Mouse (Mus musculus) heart, postnatal 14 days (tissue): ENCODE measurements at regions not wholly inside any gene's neighbourhood (a gene's known extent, or its start where the extent isn't known, plus 50 kb on each side); places are given as distances from the start of the nearest gene placed in this dataset.
A peak's percentile ranks its signal among the peaks of the same experiment; 100 is the strongest.

Experiments
- DNase-seq, 2 experiments: peaks; one replicate each; pipeline ENCODE4 v3.0.0; 2021 to 2022
- intact Hi-C: fragments of 180-260 bp; cut with DNase I; formaldehyde crosslinking; loops from one replicate; pipeline ENCODE4 v1.15.1; 2025

DNA sequence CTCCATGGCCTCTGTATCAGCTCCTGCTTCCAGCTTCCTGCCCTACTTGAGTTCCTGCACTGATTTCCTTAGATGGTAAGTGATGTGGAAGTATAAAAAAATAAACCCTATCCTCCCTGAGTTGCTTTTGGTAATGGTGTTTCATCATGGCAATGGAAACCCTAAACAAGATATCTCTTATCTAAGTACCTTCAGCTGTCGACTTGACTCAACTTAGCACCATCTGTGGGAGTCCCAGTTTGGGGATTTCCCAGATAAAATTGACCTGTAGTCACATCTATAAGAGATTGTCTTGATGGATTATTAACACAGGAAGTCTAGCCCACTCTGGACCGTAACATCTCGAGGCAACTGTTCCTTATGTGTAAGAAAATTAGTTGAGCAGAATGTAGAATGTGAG, 570.2 kb upstream of the Gm10306 start:
- no peak for DNase-seq
- intact Hi-C loops, result no loop called here

DNA sequence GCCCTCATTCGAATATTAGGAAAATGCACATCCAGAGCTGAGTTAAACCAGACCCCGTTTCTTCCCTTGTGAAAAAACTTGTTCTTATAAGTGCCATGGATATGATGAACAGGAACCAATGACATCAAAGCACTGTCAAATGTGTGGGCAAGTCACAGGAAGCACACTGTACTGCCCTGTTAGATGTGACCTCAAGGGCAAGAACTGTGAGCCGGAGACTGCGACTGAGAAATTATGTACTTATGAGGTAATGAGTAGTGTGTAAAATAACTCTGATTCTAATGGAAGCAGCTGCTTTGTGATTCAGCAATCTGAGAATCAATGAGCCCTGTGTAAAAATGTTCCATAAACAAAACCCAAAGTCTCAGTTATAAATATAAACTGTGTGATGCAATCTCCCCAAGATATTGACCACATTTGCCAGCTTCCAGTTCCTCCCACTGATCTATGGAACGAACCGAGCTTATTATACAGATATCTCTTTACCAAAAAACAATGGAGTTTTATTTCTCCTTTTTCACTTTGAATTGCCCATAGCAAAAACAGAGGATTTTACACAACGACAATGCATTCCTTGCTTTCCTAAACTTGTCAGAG, 566.0 kb upstream of the Gm10306 start:
- intact Hi-C loops, result no loop called here
- no peak for DNase-seq

DNA sequence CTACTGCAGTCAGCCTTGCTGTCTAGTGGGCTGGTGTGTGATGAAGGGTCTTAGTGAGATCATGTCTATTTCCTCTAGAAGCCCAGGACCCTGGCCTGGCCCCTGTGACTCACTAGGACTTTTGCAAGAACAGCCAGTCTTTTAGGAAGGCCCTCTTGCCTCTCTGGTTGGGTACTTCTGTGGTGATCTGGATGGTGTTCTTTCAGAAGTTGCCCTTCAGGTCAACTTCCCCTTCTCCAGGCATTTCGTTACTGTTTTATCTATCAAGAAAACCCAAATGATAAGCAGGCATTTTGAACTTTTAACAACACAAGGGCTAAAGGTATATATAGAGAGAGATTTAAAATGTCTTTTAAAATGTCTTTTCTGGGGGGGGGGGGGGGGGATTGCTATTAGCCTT, 550.5 kb upstream of the Gm10306 start:
- no peak for DNase-seq
- intact Hi-C loops, result no loop called here

DNA sequence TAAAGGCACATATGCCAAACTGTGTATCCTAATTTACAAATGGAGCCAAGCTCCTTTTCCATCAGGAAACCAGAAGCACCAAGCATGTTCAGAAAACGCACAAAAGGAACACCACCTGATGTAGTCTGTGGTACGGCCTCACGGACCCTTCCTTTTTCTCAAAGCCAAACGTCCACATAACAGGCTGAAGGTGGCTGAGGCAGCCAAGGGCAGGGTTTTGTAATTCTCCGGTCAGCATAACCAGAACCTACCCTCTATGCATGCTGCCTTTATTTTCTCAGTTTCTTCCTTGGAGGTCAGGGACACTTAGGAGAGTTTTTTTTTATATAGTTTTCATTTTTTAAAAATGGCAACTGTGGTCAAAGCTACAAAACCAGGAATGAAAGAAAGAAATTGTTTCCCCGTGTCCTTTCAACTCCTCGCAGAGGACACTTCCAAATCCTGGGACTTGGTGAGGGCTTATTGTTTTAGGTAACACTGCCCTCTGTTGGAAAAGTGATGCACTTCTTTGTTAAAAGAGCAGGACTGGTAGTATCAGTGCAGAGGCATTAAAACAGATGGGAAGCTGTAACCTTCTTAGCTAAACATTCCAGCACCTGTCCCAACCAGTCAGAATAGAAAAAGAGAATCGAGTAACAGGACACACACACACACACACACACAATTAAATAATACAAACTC, 549.1 kb upstream of the Gm10306 start:
- DNase-seq, result peak in 1 of 2 experiments; percentile 15
- intact Hi-C loops, result no loop called here

DNA sequence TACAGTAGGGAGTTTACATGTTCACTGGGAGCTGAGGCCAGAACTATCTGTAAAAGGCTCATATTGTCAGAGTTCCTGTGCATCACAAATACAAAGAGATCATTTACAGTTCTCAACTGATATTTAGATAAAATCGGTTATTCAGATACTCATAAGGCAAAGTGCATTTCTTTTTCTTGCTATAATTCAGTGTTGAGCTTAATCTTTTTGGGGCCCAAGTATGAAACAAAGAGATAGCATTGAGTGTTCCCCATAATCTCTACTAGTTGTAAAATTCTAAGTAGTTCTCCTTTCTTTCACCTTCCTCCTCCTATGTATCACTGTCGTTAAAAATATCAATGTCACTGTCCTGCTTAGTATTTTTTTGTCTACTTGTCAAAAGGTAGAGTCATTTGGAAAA, 540.6 kb upstream of the Gm10306 start:
- DNase-seq, result no peak
- intact Hi-C loops, result no loop called here

DNA sequence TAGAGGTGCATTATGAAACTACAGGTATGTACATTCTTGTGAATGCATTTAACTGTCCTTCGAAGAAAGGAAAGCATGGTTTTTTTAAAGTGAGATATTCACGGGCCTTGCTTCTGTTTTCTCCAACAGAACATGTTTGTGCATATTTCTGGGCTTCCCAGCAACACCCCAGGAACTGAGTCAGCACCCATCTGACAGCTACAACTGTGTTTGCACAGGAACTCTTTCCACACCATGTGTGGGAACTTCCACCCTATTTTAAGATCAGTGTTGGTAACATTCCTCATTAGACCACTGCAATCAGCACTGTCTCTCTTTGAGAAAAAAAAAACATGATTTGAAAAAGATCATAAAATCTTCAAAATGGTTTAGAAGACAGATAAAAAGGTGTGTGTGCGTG, 538.6 kb upstream of the Gm10306 start:
- intact Hi-C loops, result no loop called here
- no peak for DNase-seq

DNA sequence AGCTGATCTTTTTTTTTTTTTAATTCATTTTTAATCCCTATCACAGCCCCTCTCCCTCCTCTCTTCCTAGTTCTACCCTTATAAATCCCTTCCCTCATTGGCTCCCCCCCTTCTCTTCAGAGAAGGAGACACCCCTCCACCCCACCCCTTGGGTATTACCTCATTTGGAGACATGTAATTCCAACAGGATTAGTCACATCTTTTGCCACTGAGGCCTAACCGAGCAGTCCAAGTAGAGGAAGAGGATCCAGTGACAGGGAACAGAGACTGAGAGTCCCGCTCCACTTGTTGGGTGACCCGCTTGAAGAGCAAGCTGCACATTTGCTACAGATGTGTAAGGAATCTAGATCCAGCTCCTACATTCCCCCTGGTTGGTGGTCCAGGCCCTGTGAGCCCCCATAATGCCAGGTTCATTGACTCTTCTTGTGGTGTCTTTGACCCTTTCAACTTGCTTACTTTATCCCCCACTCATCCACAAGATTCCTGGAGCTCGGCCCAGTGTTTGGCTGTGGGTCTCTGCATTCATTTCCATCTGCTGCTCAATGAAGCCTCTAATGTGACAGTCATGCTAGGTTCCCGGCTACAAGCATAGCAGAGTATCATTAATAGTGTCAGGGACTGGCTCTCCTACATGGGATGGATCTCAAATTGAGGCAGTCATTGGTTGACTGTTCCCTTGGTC, 506.6 kb upstream of the Gm10306 start:
- DNase-seq, result peak in 1 of 2 experiments; percentile 5
- intact Hi-C loops, result no loop called here

DNA sequence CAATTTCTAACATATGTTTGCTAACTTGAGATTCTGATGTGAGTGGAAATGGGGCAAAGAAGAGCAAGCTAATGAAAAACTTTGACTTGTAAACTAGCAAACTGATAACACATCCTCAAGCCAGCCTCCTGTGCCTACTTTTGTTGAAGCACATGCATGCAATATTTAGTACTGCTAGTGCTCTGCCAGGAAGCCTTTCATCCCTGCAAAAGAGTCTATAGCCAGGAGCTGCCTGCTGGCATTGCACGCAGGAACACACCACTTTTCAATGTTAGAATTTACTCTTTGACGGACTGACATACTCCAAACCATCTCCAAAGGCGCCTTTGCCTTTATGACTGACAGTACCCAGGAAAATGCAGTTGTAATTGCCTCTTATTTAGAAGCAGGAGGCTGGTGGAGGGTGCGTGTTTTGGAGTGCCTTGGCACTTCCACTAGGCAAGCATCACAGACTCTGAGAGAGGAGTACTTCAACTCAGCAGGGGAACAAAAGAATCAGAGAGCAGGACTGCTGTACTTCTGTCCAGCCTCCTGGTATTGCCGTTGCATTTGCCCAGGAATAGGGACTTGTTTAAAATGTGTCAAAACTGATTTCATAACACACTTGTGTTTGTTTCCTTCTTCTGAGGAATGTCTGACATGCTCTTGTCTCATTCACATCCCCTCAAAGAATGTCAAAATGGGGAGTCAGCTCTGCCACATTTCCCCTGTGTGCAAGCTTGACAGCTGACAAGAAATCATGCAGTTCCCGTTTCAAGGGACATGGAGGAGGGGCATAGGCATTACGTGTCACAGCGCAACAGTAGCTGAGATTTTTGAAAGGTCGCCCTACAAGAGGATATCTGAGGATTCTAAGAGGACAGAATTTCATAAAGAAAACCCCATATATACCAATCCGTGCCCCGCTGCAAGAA, 503.8 kb upstream of the Gm10306 start:
- intact Hi-C loops, result no loop called here
- DNase-seq, result no peak

DNA sequence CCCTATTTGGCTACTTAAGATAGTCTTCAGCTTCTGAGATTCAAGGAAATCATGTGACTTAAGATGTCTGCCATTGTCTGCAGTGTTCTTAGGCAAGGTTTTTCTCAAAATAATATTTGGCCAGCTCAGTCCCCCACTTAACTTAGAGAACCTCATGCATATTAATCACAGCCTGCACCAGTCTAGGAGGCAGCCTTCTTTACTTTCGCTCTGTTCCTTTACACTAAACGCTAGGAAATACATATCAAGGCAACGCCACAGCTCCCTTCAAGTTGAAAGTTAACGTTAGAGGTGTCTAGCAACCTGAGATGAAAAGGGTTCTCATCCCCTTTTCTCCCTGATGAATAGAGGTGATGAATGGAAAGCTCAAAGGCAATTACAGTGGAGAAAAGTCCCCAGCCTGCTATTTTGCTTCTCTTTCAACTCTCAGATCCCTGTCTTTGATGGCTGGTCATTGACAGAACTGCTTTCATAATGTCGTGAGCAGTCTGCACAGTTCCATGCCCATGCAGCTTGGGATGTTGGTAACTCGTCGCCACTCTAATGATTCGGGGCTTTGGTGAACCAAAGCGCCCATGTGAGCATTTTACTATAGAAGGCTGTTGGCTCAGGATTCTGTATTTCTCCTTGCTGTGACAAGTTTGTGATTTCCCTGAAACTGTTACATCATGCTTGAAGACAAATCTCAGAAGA, 483.0 kb upstream of the Gm10306 start:
- intact Hi-C loops, result no loop called here

DNA sequence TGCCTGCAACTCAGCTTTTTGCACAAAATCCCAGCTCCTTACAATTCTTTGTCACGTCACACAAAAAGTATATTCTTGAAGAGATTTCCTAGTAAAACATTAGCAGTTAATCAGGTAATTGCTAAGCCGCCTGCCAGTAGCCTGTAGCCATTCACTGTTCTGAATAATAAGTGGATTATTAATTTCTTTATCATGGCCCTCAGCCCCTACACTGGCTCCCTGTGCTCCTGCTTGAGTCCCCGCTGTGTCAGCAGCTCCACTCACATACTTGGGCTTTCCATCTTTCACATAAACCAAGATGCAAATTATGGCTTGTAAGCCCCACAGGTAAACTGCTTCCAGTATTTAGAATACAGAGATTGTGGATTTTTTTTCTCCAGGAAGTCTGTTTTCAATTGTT, 473.5 kb upstream of the Gm10306 start:
- intact Hi-C loops, result no loop called here
- DNase-seq, result no peak

More for the DNA sequence above, 483.0 kb upstream of the Gm10306 start:
- no peak for DNase-seq

DNA sequence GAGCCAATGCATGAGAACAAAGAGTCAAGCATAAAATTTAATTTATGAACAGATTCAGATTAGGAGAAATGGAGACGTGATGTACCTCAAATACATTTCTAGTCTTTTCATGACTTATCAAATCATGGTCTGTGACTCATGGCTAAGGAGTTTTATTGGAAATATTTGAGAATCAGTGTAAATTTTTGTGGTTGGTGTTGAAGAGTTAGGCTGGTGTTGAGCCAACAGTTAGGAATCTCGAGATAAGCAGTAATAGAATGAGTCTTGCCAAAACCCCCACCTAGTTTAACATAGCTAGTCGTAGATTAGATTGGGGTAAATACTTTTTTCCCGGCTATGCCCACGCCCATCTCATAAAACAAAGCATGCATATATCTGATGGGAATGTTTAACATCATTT, 462.0 kb upstream of the Gm10306 start:
- intact Hi-C loops, result no loop called here

DNA sequence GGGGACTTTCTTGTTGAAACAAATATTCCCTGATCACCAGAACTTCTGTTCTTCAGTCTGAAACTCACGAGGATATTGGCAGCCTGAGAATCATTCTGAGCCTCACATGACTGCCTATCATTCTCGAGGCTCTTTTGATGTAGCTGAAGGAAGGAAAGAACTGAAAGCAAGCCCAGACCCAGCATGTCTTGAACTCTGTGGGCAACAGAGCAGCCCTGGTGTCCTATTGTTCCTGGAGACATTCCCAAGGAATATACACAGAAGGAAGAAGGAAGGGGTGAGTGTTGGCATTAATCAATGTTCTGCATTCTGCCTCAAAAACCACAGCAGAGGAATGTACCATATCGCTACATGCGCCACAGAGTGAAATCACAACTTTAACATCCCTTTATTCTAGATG, 449.4 kb upstream of the Gm10306 start:
- intact Hi-C loops, result no loop called here
- no peak for DNase-seq

More for the DNA sequence above, 462.0 kb upstream of the Gm10306 start:
- DNase-seq, result no peak

DNA sequence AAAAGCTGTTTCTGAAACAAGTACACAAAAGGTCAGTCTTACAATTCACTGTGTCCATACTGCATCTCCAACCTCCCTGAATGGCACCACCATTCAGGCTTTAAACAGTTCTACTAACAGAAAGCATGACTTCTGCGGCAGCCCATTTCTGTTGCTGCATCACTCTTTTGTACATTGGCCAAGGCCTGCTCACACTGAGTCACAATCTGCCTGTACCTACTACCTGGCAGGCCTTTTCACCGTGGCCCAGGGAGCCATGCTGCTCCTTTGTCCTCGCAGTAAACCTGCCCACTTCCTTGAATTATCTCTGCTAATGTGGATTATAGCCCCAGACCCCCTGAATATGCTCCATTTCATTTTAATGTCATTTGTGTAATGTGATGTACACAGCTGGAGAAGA, 439.5 kb upstream of the Gm10306 start:
- intact Hi-C loops, result no loop called here
- DNase-seq, result no peak

DNA sequence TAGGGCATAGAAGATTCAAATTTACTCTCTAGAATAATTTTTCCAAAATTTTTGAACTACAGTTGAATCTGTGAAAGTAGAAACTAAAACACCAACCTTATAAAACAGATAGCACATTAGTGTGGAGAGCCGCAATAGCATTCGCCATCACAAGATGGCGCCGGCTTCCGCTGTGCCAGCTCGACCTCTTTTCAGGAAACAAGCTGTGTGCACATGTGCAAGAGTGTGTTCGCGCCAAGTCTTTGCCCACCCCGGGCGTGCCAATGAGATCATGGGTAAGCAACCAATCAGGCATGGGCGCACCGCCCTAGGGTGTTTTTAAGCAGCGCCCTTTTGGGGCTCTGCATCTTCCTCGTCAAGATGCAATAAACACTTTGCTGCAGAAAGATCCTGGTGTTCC, 432.2 kb upstream of the Gm10306 start:
- DNase-seq, result peak in 1 of 2 experiments; percentile 5
- intact Hi-C loops, result loop anchor here (2.0 to 10.0 kb wide), 2 partner anchors 141 to 393 kb away; no protein-coding TSS in a partner anchor

DNA sequence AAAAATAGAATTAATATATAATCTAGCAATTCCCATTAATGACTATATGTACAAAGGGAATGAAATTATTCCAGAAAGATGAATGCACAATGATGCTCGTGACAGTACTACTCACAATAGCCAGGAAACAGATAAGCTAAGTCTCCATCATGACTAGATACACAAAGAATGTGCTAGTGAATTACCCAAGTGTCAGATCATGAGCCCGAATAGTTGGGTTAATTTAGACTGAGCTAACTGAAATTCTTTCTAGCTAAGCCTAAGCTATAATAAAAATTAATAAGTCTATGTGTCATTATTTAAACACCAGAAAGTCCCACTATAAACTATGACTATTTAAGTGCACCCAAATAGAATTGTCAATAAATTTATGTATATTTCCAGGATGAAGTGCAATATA, 418.4 kb upstream of the Gm10306 start:
- DNase-seq, result no peak
- intact Hi-C loops, result no loop called here

DNA sequence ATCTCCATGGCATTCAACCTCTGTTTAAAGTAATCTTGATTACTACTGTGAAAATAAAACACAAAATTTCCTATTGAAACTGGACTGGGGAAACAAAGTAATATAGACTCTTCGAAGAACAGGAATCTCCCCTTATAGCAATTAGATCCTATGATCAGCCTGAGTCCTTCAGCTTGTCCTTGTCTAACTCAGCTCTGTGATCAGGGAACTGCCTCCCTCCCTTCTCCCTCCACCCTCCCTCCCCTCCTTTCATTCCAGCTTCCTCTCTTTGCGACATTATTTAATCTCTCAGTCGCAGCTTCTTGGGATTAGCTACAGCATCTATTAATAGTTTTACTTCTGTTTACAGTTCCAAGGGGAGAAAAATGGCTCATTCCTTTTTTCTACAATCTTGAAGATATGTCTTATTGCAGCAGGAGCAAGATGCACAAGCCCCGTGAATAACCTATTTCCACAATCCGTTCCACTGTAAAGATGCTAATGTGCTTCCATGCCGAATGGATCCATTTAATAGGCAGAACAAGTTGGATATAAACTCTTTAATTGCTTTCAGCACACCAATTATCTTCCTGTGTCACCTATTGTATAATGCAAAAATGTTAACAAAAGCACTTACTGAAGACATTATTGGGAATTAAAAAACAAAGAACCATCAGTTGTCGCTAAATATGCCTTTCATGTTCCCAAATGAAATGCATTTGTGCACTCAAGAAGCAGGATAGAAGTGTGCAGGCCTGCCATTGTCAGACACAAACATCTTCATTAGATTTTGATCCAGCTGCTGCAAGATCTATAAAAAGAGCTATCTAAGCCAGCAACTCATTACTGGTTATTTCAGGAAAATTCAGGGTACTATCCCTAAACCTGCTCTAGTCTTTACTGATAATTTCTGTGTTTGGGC, 411.2 kb upstream of the Gm10306 start:
- intact Hi-C loops, result no loop called here

DNA sequence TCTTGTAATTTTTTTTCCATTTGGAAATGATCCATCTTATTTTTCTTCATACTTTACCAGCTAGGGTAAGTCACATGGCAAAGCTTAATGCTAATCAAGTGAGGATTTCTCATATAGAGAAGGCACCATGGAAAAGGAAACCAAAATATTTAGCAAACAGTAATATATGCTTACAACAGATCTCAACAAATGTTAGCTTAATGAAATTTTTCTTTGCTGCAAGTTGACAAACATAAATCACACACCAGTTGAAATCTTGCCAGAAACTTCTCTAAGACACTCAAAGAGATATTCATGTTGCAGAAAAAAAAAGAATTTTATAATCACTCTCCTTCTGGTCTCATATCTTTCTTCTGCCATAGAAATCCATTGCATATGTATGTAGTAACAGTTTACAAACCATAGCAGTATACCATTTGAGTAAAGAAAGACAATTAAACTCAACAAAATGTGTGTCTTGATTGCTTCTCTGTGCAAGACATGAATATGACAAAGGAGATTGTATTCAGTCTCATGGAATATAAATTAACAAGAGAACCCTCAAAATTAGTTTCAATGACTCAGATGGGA, 408.3 kb upstream of the Gm10306 start:
- intact Hi-C loops, result no loop called here

More for the DNA sequence above, 411.2 kb upstream of the Gm10306 start:
- no peak for DNase-seq

DNA sequence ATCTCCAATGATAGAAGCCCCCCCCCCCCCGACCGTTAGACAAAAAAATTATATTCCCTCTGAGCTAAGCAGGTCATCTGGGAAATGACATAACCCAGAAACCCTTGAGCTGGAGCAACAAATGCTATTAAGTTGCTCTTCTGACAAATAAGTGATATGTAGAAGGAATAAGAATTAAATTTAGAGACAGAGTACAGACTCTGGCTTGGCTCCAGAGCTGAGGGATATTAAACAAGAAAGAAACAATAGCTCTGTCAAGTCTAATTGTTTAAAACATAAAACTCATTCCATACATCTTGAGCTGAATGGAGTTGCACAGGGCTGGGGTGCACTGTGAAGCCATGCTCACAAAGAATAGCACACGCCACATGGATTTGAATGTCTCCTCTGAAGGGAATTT, 407.3 kb upstream of the Gm10306 start:
- DNase-seq, result no peak
- intact Hi-C loops, result no loop called here

More for the DNA sequence above, 408.3 kb upstream of the Gm10306 start:
- no peak for DNase-seq

DNA sequence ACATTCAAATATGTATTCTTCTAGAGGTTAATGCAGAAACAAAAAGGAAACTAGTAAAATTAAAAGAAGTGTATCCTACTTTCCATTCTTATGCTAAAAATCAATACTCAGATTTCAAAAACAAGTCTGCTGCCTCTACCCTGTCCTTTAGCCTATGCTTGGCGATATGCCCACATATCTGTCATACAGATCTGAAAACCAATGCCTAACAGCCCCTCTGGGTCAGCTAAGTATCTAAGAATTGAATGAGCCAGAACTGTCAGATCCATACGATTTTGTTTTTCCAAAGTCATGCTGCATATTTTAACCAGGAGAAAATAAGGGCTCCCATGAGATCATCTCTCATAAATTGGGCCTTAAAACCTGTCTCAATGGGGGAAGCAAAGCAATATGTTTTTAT, 395.7 kb upstream of the Gm10306 start:
- intact Hi-C loops, result no loop called here
- no peak for DNase-seq
